Mouse (Mus musculus) B cell, adult (primary cell): ENCODE data around the gene Pcmt1. TPM values are rescaled to one million over a fixed set of nuclear protein-coding genes. Genes with fewer than 3 reads are reported as not detected.

Experiments used
- total RNA-seq: library from RNA; stranded (reverse); gene quantifications from 4 replicates; pipeline ENCODE4 v1.2.4, GENCODE M21; 2023; ENCODE audit not compliant: inconsistent age

Gene Pcmt1
- total RNA-seq: 56.6 to 64.8 TPM (median 60.7 TPM) in 4 replicates

GRCm38 (mm10) chr10:7680731-7681301, at the start of gene Pcmt1, which contains the start of gene Lats1:
Pcmt1 (minus strand) TSS chr10:7681136.
Lats1 (plus strand) TSS chr10:7681214.

GRCm38 (mm10) chr10:7725751-7726500, 45.0 kb upstream of the Pcmt1 start, which contains the start of gene Katna1:
Katna1 (plus strand) TSS chr10:7726000.

GRCm38 (mm10) chr10:7667342-7667802, 13.6 kb downstream of the Pcmt1 start, which contains the start of gene Nup43:
Nup43 (plus strand) TSS chr10:7667503.

GRCm38 (mm10) chr10:7589592-7590233, 91.2 kb downstream of the Pcmt1 start, which contains the start of gene Lrp11:
Lrp11 (plus strand) TSS chr10:7589800.

Other genes starting within 250 kb of the Pcmt1 start
- 3.8 to 9.2 TPM (median 4.4 TPM) in 4 replicates for gene Ulbp1, start 207.5 kb downstream of the Pcmt1 start, total RNA-seq
- gene Lrp11, start 91.3 kb downstream of the Pcmt1 start, total RNA-seq: 0.36 to 1.9 TPM (median 0.83 TPM) in 4 replicates
- 8.3 to 12.9 TPM (median 10.4 TPM) in 4 replicates for gene Nup43, start 13.6 kb downstream of the Pcmt1 start, total RNA-seq
- gene Lats1, start 78 bp upstream of the Pcmt1 start, total RNA-seq: 39.3 to 43.4 TPM (median 42.1 TPM) in 4 replicates
- gene Katna1, start 44.9 kb upstream of the Pcmt1 start, total RNA-seq: 38.2 to 46.8 TPM (median 41.2 TPM) in 4 replicates
- 37.5 to 47.9 TPM (median 43.9 TPM) in 4 replicates for gene Ginm1, start 111.7 kb upstream of the Pcmt1 start, total RNA-seq
- gene Ppil4, start 111.8 kb upstream of the Pcmt1 start, total RNA-seq: 63.1 to 78.2 TPM (median 75.9 TPM) in 4 replicates
- gene Zc3h12d, start 151.3 kb upstream of the Pcmt1 start, total RNA-seq: 43.6 to 48.3 TPM (median 45.4 TPM) in 4 replicates